Mouse (Mus musculus) heart, postnatal 14 days (tissue): ENCODE measurements at regions not wholly inside any gene's neighbourhood (a gene's known extent, or its start where the extent isn't known, plus 50 kb on each side); places are given as distances from the start of the nearest gene placed in this dataset.
A peak's percentile ranks its signal among the peaks of the same experiment; 100 is the strongest.
"Not testable (repeated sequence)": the region's sequence is repeated elsewhere in the genome, so short reads cannot be mapped to it uniquely, and the experiment has no call there.

Experiments
- DNase-seq, 2 experiments: peaks; one replicate each; pipeline ENCODE4 v3.0.0; 2021 to 2022
- intact Hi-C: fragments of 180-260 bp; cut with DNase I; formaldehyde crosslinking; loops from one replicate; pipeline ENCODE4 v1.15.1; 2025

DNA sequence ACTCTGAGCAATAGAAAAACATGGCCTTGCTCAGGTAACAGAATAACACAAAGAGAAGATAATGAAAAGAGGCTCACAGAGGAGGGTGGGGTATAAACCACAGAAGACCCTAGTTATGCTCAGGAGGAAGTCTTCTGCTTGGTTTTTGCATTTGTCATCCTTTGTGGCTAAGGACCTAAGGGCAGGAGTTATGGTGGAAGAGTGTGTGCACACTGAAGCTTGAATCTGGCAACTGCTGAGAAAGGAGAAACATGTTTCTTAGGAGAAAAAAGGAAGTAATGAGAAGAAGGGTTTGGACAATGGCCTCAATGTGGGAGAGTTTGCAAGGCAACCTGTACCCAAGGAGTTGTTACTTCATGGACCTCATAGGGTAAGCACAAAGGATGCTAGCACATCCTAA, 106.8 kb upstream of the Nyap2 start:
- intact Hi-C loops: no loop called here
- DNase-seq: no peak

DNA sequence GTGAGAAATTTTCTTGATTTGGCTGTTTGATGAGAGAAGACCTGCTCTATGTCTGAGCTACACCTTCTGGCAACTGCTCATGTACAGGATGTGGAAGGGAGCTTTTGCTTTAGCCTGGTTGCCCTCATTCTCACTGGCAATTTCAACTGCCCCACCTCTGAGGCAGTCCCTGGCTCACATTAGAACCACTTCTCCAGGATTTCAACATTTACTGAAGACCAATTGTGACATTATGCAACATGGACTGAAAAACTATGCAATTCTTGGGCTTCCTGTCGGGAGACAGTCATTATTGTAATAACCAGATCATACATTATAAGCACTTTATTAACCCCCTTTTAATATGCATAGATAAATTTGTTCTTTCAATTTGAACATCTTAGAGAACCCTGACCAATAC, 107.6 kb upstream of the Nyap2 start:
- intact Hi-C loops: no loop called here
- no peak for DNase-seq

DNA sequence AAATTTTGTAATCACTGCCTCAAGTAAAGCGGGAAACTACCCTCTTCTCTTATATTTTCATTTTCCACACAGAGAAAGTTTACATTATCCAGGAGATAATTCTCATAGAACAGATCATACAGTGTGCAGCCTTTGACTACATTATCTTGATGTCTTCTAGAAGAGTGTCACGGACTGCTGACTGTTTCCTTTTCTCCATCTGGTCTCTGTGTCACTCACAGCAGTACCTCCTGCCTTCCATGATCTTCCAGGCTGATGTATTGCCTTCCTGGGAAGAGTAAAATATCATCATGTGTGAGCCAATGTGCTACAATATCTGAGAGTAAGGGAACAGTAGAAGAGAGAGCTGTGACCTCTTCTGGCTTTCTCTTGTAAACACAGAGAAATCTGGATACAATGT, 111.0 kb upstream of the Nyap2 start:
- intact Hi-C loops: no loop called here
- no peak for DNase-seq

DNA sequence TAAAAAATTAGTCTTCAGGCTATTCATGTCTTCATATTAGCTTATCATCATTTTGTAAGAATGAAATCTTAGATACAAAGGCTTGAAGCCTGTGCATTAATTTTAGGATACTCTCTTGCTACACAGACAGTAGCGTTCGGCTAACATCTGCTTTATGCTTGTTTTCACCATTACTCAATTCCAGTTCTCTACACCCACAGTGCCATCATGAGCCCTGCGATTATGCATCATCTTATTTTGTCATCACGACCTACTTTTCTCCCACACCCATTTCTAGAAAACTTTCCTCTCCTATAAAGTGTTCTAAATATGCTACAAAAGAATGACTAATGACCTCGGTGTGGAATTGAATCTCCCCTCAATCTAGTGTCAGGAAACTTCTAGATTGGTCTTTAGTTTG, 112.4 kb upstream of the Nyap2 start:
- DNase-seq: no peak
- intact Hi-C loops: no loop called here

DNA sequence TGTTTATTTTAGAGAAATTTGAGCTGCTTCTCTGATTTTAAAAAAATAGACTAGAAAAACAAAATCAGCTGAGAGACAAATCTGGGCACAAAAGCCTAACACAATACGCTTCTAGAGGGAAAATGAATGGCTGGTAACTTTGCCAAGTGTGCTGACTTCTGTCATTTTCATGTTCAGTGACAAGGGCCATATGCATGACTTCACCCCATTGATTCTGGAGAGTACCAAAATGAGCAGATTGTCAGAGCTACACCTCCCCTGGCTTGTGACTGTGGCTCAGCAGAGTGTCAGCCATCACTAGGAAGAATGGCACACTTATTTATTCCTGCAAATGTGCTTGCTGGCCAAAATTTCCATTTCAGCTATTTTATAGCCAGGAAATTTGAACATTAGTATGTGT, 112.9 kb upstream of the Nyap2 start:
- DNase-seq: no peak
- intact Hi-C loops: no loop called here

DNA sequence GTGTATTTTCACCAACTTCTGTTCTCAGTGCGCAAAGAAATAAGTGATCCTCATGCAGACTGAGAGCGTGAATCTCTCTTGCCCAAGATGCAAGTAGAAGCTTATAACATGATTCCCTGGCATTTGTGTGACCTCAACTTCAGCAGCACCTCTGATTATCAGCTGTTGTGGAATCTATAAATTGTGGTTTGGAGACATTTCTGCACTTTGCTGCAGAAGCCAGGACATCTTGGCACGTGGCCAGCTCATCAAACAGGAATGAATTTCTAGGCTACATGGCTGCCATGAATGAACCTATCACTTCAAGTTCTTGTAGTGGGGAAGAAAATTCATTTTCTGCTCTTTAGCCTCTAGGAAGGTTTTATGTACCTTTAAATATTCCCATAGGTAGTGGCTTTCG, 126.3 kb upstream of the Nyap2 start:
- DNase-seq: no peak
- intact Hi-C loops: no loop called here

DNA sequence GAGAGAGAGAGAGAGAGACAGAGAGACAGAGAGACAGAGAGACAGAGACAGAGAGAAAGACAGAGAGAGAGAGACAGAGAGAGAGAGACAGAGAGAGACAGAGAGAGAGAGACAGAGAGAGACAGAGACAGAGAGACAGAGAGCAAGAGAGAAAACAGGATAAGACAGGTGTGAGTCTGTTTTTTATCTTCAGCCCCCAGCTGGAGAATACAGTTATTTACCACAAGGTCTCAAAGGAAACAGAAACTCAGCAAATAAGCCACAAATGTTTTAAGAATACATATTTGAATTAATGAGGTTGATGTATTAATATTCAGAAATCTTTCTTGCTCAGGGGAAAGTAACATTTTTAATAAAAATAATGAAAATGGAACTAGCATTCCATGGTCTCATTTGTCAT, 130.7 kb upstream of the Nyap2 start:
- DNase-seq, intact Hi-C loops: not testable (repeated sequence)

DNA sequence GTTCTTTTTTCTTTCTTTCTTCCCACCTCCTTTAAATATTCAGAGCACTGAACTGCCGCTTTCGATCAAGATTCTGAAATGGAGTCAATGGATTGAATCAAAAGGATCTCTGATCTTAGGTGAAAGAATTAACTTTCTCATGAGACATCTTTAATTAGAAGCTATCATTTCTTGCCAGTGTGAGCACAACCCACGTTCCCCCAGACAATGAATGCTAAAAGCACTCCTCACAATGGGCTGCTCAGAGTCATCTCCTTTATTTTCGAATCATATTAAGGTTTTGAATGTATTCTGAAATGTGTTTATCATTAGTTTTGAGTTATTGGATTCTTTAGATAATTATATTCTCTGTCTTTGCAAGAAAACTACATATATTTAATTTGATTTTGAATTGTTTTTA, 137.4 kb upstream of the Nyap2 start:
- DNase-seq: no peak
- intact Hi-C loops: no loop called here

DNA sequence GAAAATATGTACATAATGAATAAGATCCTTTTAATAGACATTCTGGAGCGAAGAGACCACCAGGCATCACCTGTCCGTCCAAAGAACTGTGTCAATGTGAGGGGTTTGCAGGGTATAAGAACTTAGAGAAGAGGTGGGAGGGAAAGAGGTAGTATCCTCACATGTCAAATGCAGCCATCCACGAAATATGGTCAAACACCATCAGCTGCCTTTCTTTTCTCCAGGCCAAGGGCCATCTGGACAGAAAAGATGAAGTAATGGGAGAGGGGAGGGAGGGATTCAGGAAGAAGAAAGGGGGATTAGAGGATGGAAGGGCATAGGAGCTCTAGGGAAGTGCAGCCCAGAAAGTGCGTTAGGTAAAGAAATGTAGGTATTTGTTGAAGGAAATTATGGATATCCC, 141.0 kb upstream of the Dock10 start:
- intact Hi-C loops: no loop called here

DNA sequence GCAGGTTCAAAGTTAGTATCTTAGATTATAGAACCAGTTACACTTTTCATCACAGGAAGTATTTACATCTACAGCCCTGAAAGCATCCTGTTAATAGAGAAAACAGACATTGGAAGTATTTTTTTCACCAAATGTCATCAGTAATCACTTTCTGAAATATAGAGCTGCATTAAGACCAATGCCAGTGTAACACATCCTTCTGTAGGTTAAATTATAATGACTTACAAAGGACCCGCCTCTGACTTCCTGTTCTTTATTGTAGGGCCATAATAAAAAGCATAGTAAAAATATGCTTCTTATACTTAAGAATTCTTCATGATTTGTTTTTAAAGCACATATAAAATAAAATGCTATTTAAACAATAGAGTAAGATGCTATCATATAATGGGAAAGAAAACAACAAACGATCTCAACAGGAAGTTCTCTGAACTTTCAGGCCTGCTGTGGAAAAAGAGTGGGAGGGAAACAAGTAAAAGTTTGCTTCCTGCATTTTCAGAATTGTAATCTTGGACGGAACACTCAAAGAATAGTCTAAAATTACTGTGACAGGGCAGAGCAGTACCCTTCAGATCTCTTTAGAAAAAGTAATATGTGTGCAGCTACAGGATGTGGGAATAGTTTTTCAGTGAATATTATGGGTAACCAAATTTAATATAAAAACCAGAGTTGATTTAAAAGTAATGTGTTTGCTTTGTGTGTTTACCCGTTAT, 116.0 kb upstream of the Dock10 start:
- no peak for DNase-seq
- intact Hi-C loops: no loop called here

More for the DNA sequence above, 141.0 kb upstream of the Dock10 start:
- DNase-seq: no peak

DNA sequence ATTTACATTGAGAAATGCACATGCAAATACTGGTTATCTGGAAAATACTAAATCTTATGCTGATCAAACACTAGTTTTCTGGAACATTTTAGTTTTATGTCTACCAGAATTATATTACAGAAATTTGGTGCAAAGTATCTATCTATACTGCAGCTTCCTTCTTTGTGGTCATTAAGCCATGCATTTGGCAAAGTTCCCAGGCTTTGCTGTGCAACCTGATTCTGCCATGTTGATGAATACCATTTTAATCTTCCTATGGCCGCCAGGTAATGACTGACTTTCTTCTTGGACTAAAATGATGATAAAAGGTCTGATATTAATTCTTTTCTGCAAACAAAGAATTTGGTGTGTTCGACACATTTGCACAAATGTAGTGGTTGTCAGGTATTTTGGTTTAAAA, 115.3 kb upstream of the Dock10 start:
- intact Hi-C loops: no loop called here

DNA sequence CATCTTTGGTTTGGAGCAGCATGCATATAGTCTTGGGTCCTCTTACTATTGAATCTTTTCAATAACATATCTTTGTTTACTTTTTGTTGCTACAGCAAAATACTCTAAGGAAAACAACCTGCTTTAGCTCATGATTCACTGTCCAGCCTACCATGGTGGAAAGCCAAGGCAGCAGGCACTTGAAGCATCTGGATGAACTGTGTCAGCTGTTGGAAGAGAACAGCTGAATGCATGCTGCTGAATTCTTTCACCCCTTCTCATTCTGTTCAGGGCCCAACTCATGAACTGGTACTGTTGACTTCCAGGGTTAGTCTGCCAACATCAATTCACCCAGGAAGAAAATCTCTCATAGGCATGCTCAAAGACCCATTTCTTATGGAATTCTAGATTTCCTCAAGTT, 110.5 kb upstream of the Dock10 start:
- peak; percentile 2 to 5 for DNase-seq
- intact Hi-C loops: no loop called here

More for the DNA sequence above, 115.3 kb upstream of the Dock10 start:
- no peak for DNase-seq

DNA sequence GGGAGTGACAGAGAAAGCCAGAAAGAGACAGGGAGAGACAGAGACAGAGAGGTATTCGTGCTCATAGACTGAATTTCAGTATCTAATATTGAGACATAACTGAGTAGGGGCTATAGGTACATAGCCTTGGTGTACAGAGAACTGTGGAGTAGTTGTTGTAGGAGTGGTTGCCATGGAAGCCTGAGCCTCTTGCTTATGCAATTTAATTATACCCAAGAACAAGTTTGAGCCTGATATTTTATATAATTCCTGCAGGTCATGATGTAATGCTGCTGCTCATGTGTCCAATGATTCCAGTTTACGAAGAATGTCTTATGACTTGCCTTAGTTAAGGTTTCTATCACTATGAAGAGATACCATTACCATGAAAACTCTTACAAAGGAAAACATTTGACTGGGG, 98.7 kb upstream of the Dock10 start:
- intact Hi-C loops: no loop called here
- no peak for DNase-seq

DNA sequence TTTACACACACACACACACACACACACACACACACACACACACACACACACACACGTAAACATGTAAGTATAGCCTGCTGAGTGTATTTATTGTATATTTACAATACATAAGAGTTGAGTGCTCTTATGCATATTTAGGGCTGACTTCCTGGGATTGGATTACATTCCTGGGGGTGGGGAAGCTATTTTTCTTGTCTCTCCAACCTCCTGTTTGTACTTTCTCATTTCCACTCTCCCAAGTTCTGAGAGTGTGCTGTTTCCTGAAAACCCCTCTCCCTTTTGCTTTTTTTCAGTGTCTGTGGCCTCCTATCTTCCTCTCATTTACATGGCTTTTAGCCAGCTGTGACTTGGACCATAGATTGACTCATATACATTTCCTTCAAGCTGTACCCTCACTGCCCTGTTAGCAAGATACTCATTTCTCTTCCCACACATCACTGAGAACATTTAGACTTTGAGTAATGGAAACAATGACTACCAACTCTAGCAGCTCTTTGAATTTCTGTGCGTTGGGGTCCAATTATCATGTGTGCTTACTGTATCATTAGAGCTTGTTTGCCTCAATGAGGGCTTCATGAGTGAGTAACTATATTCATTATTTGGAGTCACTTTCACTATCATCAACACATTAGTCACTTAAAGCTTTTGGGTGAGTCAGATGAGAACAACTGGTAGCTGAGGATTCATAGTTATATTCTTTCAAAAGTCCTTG, 96.8 kb upstream of the Dock10 start:
- intact Hi-C loops: no loop called here
- DNase-seq: no peak

DNA sequence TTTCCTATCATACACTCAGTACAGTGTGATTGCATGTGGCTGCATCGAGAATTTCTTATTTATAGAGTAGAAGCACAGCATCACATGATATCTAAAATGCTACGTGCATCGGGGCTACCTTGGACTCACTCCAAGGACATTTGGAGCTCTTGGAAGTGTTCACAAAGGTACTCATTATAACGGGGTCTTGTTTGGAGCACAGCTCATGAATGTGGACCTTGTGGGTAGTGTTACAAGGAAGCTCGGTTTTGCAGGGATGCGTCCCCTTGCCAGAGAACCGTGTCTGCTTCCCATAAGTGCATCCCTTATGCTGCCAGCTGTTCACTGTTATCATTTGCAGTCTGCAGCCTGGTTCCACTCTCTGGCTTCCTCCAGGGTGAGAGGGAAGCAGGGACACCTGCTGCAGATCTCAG, 96.0 kb upstream of the Dock10 start:
- DNase-seq: peak in 1 of 2 experiments; percentile 6
- intact Hi-C loops: no loop called here

DNA sequence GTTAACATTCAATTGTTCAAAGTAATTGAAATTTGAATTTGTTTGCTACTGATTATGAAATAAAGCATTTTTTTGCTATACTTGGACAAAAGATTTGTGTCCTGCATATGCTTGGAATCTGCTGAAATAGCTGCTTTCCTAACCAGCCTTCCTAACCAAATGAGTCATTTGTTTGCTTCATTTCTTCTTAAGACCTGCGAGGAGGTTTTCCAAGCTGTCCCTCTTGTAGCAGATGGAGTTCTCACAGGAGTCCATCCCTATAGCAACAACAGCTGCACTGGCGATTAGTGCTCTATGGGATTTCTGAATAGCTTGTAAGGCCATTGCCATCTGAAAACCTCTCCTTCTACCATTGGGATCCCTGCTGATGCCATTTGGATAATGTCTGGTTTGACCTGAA, 94.4 kb upstream of the Dock10 start:
- intact Hi-C loops: no loop called here
- no peak for DNase-seq

DNA sequence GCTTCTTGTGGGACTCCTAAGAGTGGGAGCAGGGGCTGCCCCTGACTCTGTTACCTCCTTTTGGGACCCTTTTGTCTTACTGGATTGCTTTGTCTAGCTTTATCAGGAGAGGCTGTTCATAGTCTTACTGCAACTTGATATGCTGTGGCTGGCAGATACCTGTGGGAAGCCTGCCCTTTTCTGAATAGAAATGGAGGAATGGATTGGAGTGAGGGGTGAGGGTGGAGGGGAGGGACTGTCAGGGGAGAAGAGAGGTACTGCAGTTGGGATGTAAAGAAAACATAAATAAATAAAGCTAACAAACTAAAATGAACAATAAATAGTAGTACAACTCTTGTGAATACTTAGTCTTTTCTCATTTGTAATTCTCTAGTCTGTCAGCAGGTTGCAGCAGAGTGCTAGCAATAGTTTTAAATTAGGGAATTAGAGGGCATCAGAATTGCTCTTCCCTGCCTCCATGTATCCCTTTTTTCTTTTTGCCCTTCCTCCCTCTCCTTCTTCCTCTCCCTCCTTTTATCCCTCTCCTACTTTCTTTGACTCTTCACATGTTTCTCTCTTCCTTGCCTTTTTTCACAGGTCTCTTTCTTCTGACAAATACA, 72.0 kb upstream of the Dock10 start:
- intact Hi-C loops: loop anchor here (2.0 to 5.0 kb wide), 2 partner anchors 457 to 472 kb away; no protein-coding TSS in a partner anchor

DNA sequence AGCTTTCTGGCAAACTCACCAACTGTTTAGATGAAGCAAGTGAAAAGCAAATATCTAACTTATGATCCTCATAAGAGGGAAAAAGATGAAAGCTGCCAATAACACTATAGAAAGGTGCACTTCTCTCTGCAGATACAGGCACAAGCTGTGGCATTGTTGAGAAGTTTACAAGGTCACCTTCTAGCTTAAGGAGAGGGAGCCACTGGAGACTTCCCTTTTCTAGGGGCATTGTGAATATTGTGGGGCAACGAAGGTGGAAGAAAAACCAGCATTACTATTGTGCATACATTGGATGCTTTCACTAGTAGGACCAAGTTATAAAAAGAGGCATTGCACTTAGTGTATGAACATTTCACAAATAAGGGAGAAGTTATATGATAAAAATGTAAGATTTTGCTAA, 68.1 kb upstream of the Dock10 start:
- no peak for DNase-seq
- intact Hi-C loops: no loop called here

More for the DNA sequence above, 72.0 kb upstream of the Dock10 start:
- DNase-seq: peak in 1 of 2 experiments; percentile 26

DNA sequence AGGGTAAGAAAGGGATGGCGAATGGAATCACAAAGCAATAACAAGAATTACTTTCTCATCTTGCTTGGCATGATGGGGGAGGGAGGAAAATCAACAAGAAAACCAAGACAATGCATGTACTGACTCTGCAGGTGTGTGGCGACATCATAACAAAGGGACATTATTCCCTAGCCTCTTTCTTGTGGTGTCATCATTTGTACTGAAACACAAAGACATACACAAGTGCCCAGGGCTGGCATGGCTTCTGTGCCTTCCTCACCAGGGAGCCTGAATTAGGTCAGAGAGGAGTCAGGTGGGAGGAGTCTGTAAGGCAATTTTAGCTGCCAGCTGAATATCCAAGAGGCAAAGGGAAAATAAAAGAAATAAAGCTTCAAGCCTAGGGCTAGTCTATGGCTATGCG, 65.6 kb upstream of the Dock10 start:
- intact Hi-C loops: no loop called here
- DNase-seq: no peak

DNA sequence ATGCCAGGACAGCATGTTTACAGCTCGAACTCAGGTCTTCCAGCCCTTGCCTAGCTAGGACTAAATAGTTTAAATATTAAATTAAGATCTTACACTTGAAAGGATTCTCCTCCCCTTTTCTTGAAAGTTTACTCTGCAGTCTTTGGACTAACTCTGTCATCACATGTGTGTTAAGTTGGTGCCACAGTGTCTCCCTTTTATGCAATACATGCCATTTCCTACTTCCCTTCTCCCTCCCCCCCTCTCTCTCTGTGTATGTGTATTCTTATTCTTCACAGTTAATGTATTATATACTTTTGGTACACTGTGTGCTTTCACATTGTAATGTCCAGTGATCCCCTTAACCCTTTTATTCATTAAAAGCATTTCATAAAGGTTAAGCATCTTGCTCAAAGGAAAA, 63.9 kb upstream of the Dock10 start:
- intact Hi-C loops: no loop called here
- DNase-seq: no peak

DNA sequence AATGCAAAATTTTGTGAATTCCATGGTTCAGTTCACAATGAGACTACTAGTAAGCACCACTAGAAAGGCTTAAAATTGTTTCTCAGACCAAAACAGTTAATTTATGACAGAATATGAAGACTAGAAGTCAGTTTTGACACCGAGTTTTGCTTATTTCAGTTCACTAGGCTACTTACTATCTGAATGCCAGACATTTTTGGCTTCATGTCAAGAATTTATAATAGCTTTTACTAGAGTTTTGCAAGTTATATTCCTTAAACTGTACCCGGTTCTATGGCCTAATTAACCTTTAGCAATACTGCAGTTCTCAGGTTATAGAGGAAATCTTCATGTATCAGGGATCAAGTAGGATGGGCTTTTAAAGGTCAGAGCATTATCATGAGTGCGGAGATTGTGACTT, 54.6 kb upstream of the Dock10 start:
- intact Hi-C loops: no loop called here
- DNase-seq: no peak
